Comparison of ENCODE assay signal across 8 mouse cellular contexts in the genomic region with DNA sequence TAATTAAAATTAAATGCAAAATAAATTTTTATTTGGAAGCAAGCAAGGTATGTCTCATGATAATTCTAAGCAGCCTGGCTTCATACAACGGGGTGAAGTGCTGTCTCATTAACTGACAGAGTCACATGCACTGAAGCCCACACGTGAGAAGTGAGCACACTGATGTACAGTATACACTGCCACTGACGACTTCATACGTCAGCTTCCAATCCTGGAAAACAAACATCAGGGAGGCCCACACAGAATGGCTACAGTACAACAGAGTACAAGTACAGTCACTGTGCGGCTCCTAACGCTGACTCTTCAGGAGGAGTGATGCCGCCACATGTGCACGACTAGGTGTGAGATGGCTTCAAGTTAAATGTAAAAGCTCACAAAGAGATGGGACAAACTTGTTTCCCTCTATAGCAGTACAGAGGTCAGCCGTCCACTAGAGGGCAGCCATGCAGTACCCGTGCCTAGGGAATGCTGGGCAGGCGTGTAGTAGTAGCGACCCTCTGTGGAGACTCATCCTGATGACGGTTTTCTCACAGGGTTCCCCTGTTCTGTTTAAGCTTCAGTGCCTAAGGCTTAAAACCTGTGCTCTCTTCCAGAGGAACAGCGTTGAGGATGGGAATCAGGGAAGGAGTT. TPM values are rescaled to one million over a fixed set of nuclear protein-coding genes. Genes with fewer than 3 reads are reported as not detected.
DNase-seq lines count a peak whose midpoint lies in the region; ATAC-seq and TF ChIP-seq lines count a peak whose summit lies in the region.

No protein-coding gene starts in this region.

- peak; percentile 71 for DNase-seq in G1E (ENCODE audit: low spot score)
- peak; percentile 73 to 79 for DNase-seq in cerebellum, adult 18-20 months
- peak; percentile 81 for DNase-seq in forelimb bud, embryonic 11.5 days (ENCODE audit: low read depth, low spot score)
- peak; percentile 89 for DNase-seq in heart, postnatal 4 days
- DNase-seq in layer of hippocampus, adult 2 months (ENCODE audit: low spot score in 2 of 2): peak; percentile 58 to 77
- DNase-seq in ovary, postnatal 10 days (ENCODE audit: low spot score): peak; percentile 46
- peak; percentile 71 for DNase-seq in thymus, postnatal 0 days (ENCODE audit: low spot score)

- H3K4me1 ChIP-seq in G1E (ENCODE audit: insufficient read depth, low read depth, low read length): peaks cover 26% of the 10 kb centered on the region
- peaks cover 7% of the 10 kb centered on the region; the same call in 1 of the 2 replicates for H3K4me1 ChIP-seq in lung, embryonic 15.5 days

- H3K4me2 ChIP-seq in lung, embryonic 15.5 days: no peak overlapping the region

- peak; percentile 77 for ATAC-seq in G1E (ENCODE audit: extremely low read depth, insufficient number of reproducible peaks, low FRiP score, poor library complexity, severe bottlenecking)
- peak; percentile 86 for ATAC-seq in lung, embryonic 15.5 days (ENCODE audit: borderline replicate concordance, extremely low read depth, low FRiP score, low TSS enrichment)

- H3K27ac ChIP-seq in layer of hippocampus, adult 2 months: peak overlapping the region; percentile 21
- no peak overlapping the region for H3K27ac ChIP-seq in lung, embryonic 15.5 days

- H3K4me3 ChIP-seq in G1E (ENCODE audit: low read depth, low read length): no peak overlapping the region
- H3K4me3 ChIP-seq in layer of hippocampus, adult 2 months: no peak overlapping the region
- no peak overlapping the region for H3K4me3 ChIP-seq in lung, embryonic 15.5 days

- WGBS in lung, embryonic 15.5 days: 23% methylated on average over 14 of the region's 14 CpGs

- no peak overlapping the region for H3K9ac ChIP-seq in lung, embryonic 15.5 days

- no peaks in the 10 kb centered on the region for H3K27me3 ChIP-seq in G1E (ENCODE audit: insufficient read depth, low read length)
- H3K27me3 ChIP-seq in lung, embryonic 15.5 days: no peaks in the 10 kb centered on the region

- peaks cover 72% of the 10 kb centered on the region for H3K36me3 ChIP-seq in G1E (replicated peaks)
- H3K36me3 ChIP-seq in lung, embryonic 15.5 days: peaks cover 20% of the 10 kb centered on the region

- peak; percentile 74 for TF ChIP-seq CTCF in G1E (IDR thresholded peaks at IDR 0.05; ENCODE audit: low read depth, low read length)
- peak; percentile 91 for TF ChIP-seq CTCF in layer of hippocampus, adult 2 months (conservative IDR thresholded peaks at IDR 0.05)

- H3K9me3 ChIP-seq in G1E (replicated peaks): no peaks in the 10 kb centered on the region
- no peaks in the 10 kb centered on the region for H3K9me3 ChIP-seq in lung, embryonic 15.5 days

RNA-seq across cellular contexts. Expression of gene Donson, which starts 6.0 kb away (rescaled TPM):
- total RNA-seq in G1E (2014; fragmentation: Nextera tagmentation) (42.7 and 80.4 TPM in 2 replicates), G1E (2017) (37.6 and 38.1 TPM in 2 replicates)
- polyA plus RNA-seq in G1E (2012): 18.9 and 20.3 TPM in 2 replicates
- total RNA-seq in heart, postnatal 4 days (2021): 10 to 100 TPM; 15.5 to 15.7 TPM
- total RNA-seq in layer of hippocampus, adult 2 months (2021): 10 to 100 TPM; 24.4 to 28.8 TPM
- 25.4 and 26.2 TPM in 2 replicates for polyA plus RNA-seq in lung, embryonic 15.5 days (2015; fragmentation: Nextera tagmentation; extraction: Ambion mirVana)
- 21.8 and 23.2 TPM in 2 replicates for polyA plus RNA-seq in thymus, postnatal 0 days (2015; fragmentation: Nextera tagmentation; extraction: Ambion mirVana)

RNA-seq across cellular contexts. Expression of gene Cryzl1, which starts 34.2 kb away (rescaled TPM):
- total RNA-seq in G1E (2014; fragmentation: Nextera tagmentation): 148 and 165 TPM in 2 replicates
- total RNA-seq in G1E (2017): 171 and 188 TPM in 2 replicates
- 3.5 and 5.1 TPM in 2 replicates for polyA plus RNA-seq in G1E (2012)
- 10 to 100 TPM; 29.7 to 31.2 TPM for total RNA-seq in heart, postnatal 4 days (2021)
- 100 to 1,000 TPM; 104 to 111 TPM for total RNA-seq in layer of hippocampus, adult 2 months (2021)
- polyA plus RNA-seq in lung, embryonic 15.5 days (2015; fragmentation: Nextera tagmentation; extraction: Ambion mirVana): 71.4 and 74.6 TPM in 2 replicates
- polyA plus RNA-seq in thymus, postnatal 0 days (2015; fragmentation: Nextera tagmentation; extraction: Ambion mirVana): 27.0 and 28.0 TPM in 2 replicates

RNA-seq across cellular contexts. Expression of gene Itsn1, which starts 34.5 kb away (rescaled TPM):
- total RNA-seq in G1E (2014; fragmentation: Nextera tagmentation) (34.7 and 64.8 TPM in 2 replicates), G1E (2017) (30.1 and 32.6 TPM in 2 replicates)
- 19.9 and 20.8 TPM in 2 replicates for polyA plus RNA-seq in G1E (2012)
- 10 to 100 TPM; 37.9 to 50.7 TPM for total RNA-seq in heart, postnatal 4 days (2021)
- 100 to 1,000 TPM; 160 to 176 TPM for total RNA-seq in layer of hippocampus, adult 2 months (2021)
- 19.5 and 20.3 TPM in 2 replicates for polyA plus RNA-seq in lung, embryonic 15.5 days (2015; fragmentation: Nextera tagmentation; extraction: Ambion mirVana)
- 2.7 and 3.0 TPM in 2 replicates for polyA plus RNA-seq in thymus, postnatal 0 days (2015; fragmentation: Nextera tagmentation; extraction: Ambion mirVana)

RNA-seq across cellular contexts. Expression of gene Son, which starts 47.3 kb away (rescaled TPM):
- total RNA-seq in G1E (2014; fragmentation: Nextera tagmentation) (573 and 598 TPM in 2 replicates), G1E (2017) (239 and 264 TPM in 2 replicates)
- 42.3 and 43.9 TPM in 2 replicates for polyA plus RNA-seq in G1E (2012)
- total RNA-seq in heart, postnatal 4 days (2021): 100 to 1,000 TPM; 234 to 236 TPM
- 100 to 1,000 TPM; 259 to 285 TPM for total RNA-seq in layer of hippocampus, adult 2 months (2021)
- 108 and 110 TPM in 2 replicates for polyA plus RNA-seq in lung, embryonic 15.5 days (2015; fragmentation: Nextera tagmentation; extraction: Ambion mirVana)
- 132 and 172 TPM in 2 replicates for polyA plus RNA-seq in thymus, postnatal 0 days (2015; fragmentation: Nextera tagmentation; extraction: Ambion mirVana)

RNA-seq across cellular contexts. Expression of gene Gart, which starts 47.8 kb away (rescaled TPM):
- total RNA-seq in G1E (2014; fragmentation: Nextera tagmentation): 193 and 200 TPM in 2 replicates
- 275 and 327 TPM in 2 replicates for total RNA-seq in G1E (2017)
- polyA plus RNA-seq in G1E (2012): 631 and 715 TPM in 2 replicates
- 10 to 100 TPM; 71.2 to 77.2 TPM for total RNA-seq in heart, postnatal 4 days (2021)
- total RNA-seq in layer of hippocampus, adult 2 months (2021): 10 to 100 TPM; 52.9 to 54.3 TPM
- 111 and 118 TPM in 2 replicates for polyA plus RNA-seq in lung, embryonic 15.5 days (2015; fragmentation: Nextera tagmentation; extraction: Ambion mirVana)
- polyA plus RNA-seq in thymus, postnatal 0 days (2015; fragmentation: Nextera tagmentation; extraction: Ambion mirVana): 125 and 133 TPM in 2 replicates
